Mouse (Mus musculus): ENCODE data around the gene Olfr71. TPM values are rescaled to one million over a fixed set of nuclear protein-coding genes. Genes with fewer than 3 reads are reported as not detected.

Olfr71 gene
- polyA plus RNA-seq (2016; fragmentation: Nextera tagmentation; extraction: Ambion mirVana), result 0.06 TPM in 1 of 2 replicates, not detected in the other

DNA sequence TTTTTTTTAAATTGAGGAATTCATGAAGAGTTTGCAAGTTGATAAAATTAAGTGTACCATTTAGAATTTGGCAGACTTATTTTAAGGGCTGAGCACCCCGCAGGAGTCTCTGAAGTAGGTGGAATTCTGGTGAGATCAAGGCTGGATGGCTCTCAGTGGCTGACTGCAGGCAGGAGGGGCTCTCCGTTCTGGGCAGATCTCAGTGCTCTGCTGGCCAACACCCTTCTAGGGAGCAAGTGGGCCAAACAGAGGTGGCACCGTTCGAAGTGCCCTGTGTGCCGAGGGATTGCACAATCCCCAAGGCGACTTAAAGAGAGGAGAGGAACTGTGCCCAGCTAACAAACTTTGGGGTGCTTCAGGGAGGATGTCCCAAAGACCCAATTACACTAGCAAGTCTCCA, at the start of gene Olfr71:
Olfr71 (minus strand) TSS at position 387 of the 400 bp plus-strand sequence.
- Histone ChIP-seq H3K9me3 (no peaks in the 10 kb centered on the region), H3K9ac (no peak within 1 kb of the TSS), H3K4me1 (no peaks in the 10 kb centered on the region), H3K36me3 (no peaks in the 10 kb centered on the region), H3K4me3 (no peak within 1 kb of the TSS), H3K27me3 (no peaks in the 10 kb centered on the region), H3K4me2 (replicated peaks) (no peak within 1 kb of the TSS), H3K27ac (no peak within 1 kb of the TSS)
- 74% methylated on average over 6 of the region's 6 CpGs for WGBS
- ATAC-seq (ENCODE audit: insufficient number of reproducible peaks, insufficient read depth, low FRiP score, low TSS enrichment), result no peak

GRCm38 (mm10) chr4:43757213-43757612, 47.2 kb upstream of the Olfr71 start:
- Histone ChIP-seq H3K27ac (no peak overlapping the region), H3K36me3 (no peaks in the 10 kb centered on the region), H3K27me3 (no peaks in the 10 kb centered on the region), H3K4me3 (no peak overlapping the region), H3K9me3 (no peaks in the 10 kb centered on the region), H3K4me2 (replicated peaks) (no peak overlapping the region), H3K9ac (no peak overlapping the region), H3K4me1 (peaks cover 10% of the 10 kb centered on the region; the same call in 1 of the 2 replicates)
- ATAC-seq (ENCODE audit: insufficient number of reproducible peaks, insufficient read depth, low FRiP score, low TSS enrichment), result no peak
- 77% methylated on average over 6 of the region's 6 CpGs for WGBS

DNA sequence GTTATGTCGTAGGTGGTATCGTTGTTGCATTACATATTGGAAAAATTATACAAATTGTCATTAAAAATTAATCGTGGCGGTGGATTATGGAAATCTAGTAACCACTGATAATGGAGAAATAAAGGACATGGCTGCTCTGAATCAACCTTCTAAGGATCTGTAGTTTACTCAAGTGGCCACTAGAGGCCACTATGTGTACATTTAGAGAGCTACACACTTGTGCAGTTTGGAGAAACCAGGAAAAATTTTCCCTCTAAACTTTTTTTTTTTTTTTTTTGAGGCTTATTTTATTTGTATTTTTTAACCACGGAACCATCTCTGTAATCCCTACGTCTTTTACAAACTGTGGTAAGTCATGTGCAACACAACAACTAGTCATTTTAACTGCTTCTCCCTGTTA, 35.1 kb upstream of the Olfr71 start:
- WGBS, result 13% methylated on average over 6 of the region's 6 CpGs
- Histone ChIP-seq H3K9me3 (no peaks in the 10 kb centered on the region), H3K27me3 (no peaks in the 10 kb centered on the region)

GRCm38 (mm10) chr4:43743099-43743498, 33.0 kb upstream of the Olfr71 start:
- Histone ChIP-seq H3K4me2 (replicated peaks) (no peak overlapping the region), H3K4me3 (no peak overlapping the region), H3K27ac (no peak overlapping the region), H3K36me3 (no peaks in the 10 kb centered on the region), H3K27me3 (no peaks in the 10 kb centered on the region), H3K4me1 (no peaks in the 10 kb centered on the region), H3K9me3 (no peaks in the 10 kb centered on the region), H3K9ac (no peak overlapping the region; the same call in 1 of the 2 replicates)
- WGBS, result 38% methylated on average over 1 of the region's 1 CpGs
- no peak for ATAC-seq (ENCODE audit: insufficient number of reproducible peaks, insufficient read depth, low FRiP score, low TSS enrichment)

More for the DNA sequence above, 35.1 kb upstream of the Olfr71 start:
- no peaks in the 10 kb centered on the region for H3K4me1 ChIP-seq
- no peak overlapping the region for H3K4me2 ChIP-seq (replicated peaks)
- H3K36me3 ChIP-seq, result no peaks in the 10 kb centered on the region
- H3K9ac ChIP-seq, result no peak overlapping the region
- ATAC-seq (ENCODE audit: insufficient number of reproducible peaks, insufficient read depth, low FRiP score, low TSS enrichment), result no peak
- no peak overlapping the region for H3K4me3 ChIP-seq
- H3K27ac ChIP-seq, result no peak overlapping the region

DNA sequence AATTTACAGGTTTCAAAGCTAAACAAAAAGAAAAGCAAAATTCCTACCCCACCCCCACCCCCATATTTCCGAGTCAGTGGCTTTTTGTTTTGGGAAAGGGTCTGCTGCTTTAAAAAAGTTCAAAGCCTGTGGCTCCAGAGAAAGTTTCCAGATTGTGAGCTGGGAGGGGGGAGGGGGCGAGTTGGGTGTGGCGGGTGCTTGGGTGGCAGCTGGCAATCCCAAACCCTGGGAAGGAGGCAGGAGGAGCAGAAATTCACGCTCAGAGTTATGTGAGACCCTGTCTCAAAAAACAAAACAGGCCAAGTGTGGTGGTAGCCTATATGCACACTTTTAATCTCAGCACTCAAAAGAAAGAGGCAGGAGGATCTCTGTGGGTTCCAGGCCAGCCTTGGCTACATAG, 32.6 kb upstream of the Olfr71 start:
- no peak for ATAC-seq (ENCODE audit: insufficient number of reproducible peaks, insufficient read depth, low FRiP score, low TSS enrichment)
- H3K4me2 ChIP-seq (replicated peaks), result no peak overlapping the region
- H3K4me1 ChIP-seq, result no peaks in the 10 kb centered on the region
- no peaks in the 10 kb centered on the region for H3K36me3 ChIP-seq
- no peaks in the 10 kb centered on the region for H3K9me3 ChIP-seq
- no peak overlapping the region for H3K9ac ChIP-seq
- 28% methylated on average over 4 of the region's 4 CpGs for WGBS
- no peak overlapping the region for H3K4me3 ChIP-seq
- no peaks in the 10 kb centered on the region for H3K27me3 ChIP-seq
- no peak overlapping the region for H3K27ac ChIP-seq

GRCm38 (mm10) chr4:43741526-43741925, 31.5 kb upstream of the Olfr71 start:
- no peaks in the 10 kb centered on the region for H3K27me3 ChIP-seq
- H3K9me3 ChIP-seq, result no peaks in the 10 kb centered on the region
- no peak overlapping the region for H3K4me3 ChIP-seq
- no peaks in the 10 kb centered on the region for H3K4me1 ChIP-seq
- 57% methylated on average over 5 of the region's 5 CpGs for WGBS
- H3K4me2 ChIP-seq (replicated peaks), result no peak overlapping the region
- no peak for ATAC-seq (ENCODE audit: insufficient number of reproducible peaks, insufficient read depth, low FRiP score, low TSS enrichment)
- H3K36me3 ChIP-seq, result no peaks in the 10 kb centered on the region
- no peak overlapping the region for H3K9ac ChIP-seq
- no peak overlapping the region for H3K27ac ChIP-seq

- Histone ChIP-seq H3K36me3 (no peaks in the 10 kb centered on the region), H3K27ac (no peak overlapping the region), H3K4me1 (no peaks in the 10 kb centered on the region), H3K9ac (no peak overlapping the region), H3K4me3 (no peak overlapping the region), H3K27me3 (no peaks in the 10 kb centered on the region), H3K4me2 (replicated peaks) (no peak overlapping the region), H3K9me3 (no peaks in the 10 kb centered on the region)
- ATAC-seq (ENCODE audit: insufficient number of reproducible peaks, insufficient read depth, low FRiP score, low TSS enrichment), result no peak
- WGBS, result 74% methylated on average over 8 of the region's 8 CpGs
Measured at GRCm38 (mm10) chr4:43738989-43739674, 29.1 kb upstream of the Olfr71 start.

- Histone ChIP-seq H3K36me3 (no peaks in the 10 kb centered on the region), H3K4me1 (no peaks in the 10 kb centered on the region), H3K4me2 (replicated peaks) (no peak overlapping the region), H3K9me3 (no peaks in the 10 kb centered on the region), H3K27ac (no peak overlapping the region), H3K27me3 (no peaks in the 10 kb centered on the region), H3K4me3 (no peak overlapping the region), H3K9ac (no peak overlapping the region)
- no peak for ATAC-seq (ENCODE audit: insufficient number of reproducible peaks, insufficient read depth, low FRiP score, low TSS enrichment)
- WGBS, result 44% methylated on average over 6 of the region's 6 CpGs
Measured at GRCm38 (mm10) chr4:43737144-43737543, 27.1 kb upstream of the Olfr71 start.

GRCm38 (mm10) chr4:43733186-43733585, 23.1 kb upstream of the Olfr71 start:
- peaks cover 10% of the 10 kb centered on the region; the same call in 1 of the 2 replicates for H3K4me1 ChIP-seq
- no peak overlapping the region for H3K4me2 ChIP-seq (replicated peaks)
- no peak overlapping the region for H3K9ac ChIP-seq
- WGBS, result 83% methylated on average over 5 of the region's 5 CpGs
- H3K36me3 ChIP-seq, result no peaks in the 10 kb centered on the region
- H3K4me3 ChIP-seq, result no peak overlapping the region
- no peak overlapping the region for H3K27ac ChIP-seq
- ATAC-seq (ENCODE audit: insufficient number of reproducible peaks, insufficient read depth, low FRiP score, low TSS enrichment), result no peak
- H3K27me3 ChIP-seq, result no peaks in the 10 kb centered on the region
- H3K9me3 ChIP-seq, result no peaks in the 10 kb centered on the region

DNA sequence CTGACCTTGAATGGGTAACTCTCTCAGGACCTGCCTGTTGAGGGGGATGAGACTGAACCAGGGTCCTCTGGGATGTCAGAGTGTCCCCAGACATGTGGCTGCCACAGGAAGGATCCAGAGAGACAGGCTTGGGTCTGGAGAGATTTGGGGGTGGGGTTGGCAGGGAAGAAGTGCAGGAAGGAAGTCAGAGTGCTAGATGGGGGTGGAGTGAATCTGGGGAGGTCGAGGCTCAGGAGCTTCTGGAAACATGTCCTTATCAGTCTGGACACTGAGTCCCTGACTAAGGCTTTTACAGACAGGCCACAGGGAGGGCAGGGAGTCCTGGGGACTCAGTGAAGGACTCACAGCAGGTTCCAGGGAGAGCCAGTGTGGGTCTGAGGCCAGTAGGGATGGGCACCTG, 22.1 kb upstream of the Olfr71 start:
- Histone ChIP-seq H3K27ac (no peak overlapping the region), H3K9ac (no peak overlapping the region), H3K4me1 (peaks cover 13% of the 10 kb centered on the region; the same call in 1 of the 2 replicates), H3K4me2 (replicated peaks) (no peak overlapping the region), H3K27me3 (no peaks in the 10 kb centered on the region), H3K4me3 (no peak overlapping the region), H3K36me3 (no peaks in the 10 kb centered on the region), H3K9me3 (no peaks in the 10 kb centered on the region)
- WGBS, result 25% methylated on average over 1 of the region's 1 CpGs
- ATAC-seq (ENCODE audit: insufficient number of reproducible peaks, insufficient read depth, low FRiP score, low TSS enrichment), result no peak

DNA sequence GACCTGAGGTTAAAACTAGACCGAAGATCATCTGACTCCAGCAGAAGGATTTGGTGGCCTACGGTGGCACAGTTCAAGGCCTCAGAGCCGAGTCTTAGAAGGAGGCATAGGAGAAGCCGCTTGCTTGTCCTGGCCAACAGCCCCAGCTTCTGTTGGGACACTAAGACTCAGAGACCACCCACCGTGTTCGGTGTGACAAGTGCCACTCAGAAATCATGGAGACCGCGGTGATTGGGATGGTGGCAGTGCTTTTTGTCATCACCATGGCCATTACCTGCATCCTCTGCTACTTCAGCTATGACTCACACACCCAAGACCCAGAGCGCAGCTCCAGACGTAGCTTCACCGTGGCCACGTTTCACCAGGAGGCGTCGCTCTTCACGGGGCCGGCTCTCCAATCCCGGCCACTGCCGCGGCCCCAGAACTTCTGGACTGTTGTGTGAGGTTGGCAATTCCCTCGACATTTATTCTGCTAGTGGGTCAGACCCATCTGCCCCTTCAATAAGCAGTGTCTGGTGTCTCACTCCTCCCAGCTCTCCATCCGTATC, 20.8 kb upstream of the Olfr71 start:
- H3K36me3 ChIP-seq, result no peaks in the 10 kb centered on the region
- WGBS, result 72% methylated on average over 21 of the region's 21 CpGs
- peaks cover 13% of the 10 kb centered on the region; the same call in 1 of the 2 replicates for H3K4me1 ChIP-seq
- H3K27ac ChIP-seq, result no peak overlapping the region
- H3K4me3 ChIP-seq, result no peak overlapping the region
- H3K9me3 ChIP-seq, result no peaks in the 10 kb centered on the region
- H3K4me2 ChIP-seq (replicated peaks), result no peak overlapping the region
- H3K27me3 ChIP-seq, result no peaks in the 10 kb centered on the region
- ATAC-seq (ENCODE audit: insufficient number of reproducible peaks, insufficient read depth, low FRiP score, low TSS enrichment), result no peak
- H3K9ac ChIP-seq, result no peak overlapping the region

- no peaks in the 10 kb centered on the region for H3K36me3 ChIP-seq
- 63% methylated on average over 14 of the region's 14 CpGs for WGBS
- H3K27ac ChIP-seq, result no peak within 1 kb of the TSS
- no peak within 1 kb of the TSS for H3K4me3 ChIP-seq
- no peaks in the 10 kb centered on the region for H3K9me3 ChIP-seq
- H3K9ac ChIP-seq, result no peak within 1 kb of the TSS
- ATAC-seq (ENCODE audit: insufficient number of reproducible peaks, insufficient read depth, low FRiP score, low TSS enrichment), result no peak
- no peak within 1 kb of the TSS for H3K4me2 ChIP-seq (replicated peaks)
- H3K27me3 ChIP-seq, result no peaks in the 10 kb centered on the region
- H3K4me1 ChIP-seq, result peaks cover 13% of the 10 kb centered on the region; the same call in 1 of the 2 replicates
Measured at GRCm38 (mm10) chr4:43729794-43730550, 19.9 kb upstream of the Olfr71 start, which contains the start of gene Spaar. Gene Spaar (plus strand): TSS chr4:43730034.
